Mouse (Mus musculus) brown adipose tissue, adult 24 weeks (tissue): ENCODE results near the gene Rbm46. TPM values are rescaled to one million over a fixed set of nuclear protein-coding genes. Genes with fewer than 3 reads are reported as not detected.

Experiments
- H3K27ac ChIP-seq: fragments of 200-500 bp; replicated peaks from 2 replicates; pipeline ENCODE4 v1.5.1; 2012; ENCODE audit warnings: low read depth, mild to moderate bottlenecking, low read length
- H3K4me1 ChIP-seq: fragments of 200-500 bp; 2 replicates; pipeline ENCODE4 v1.6.1; 2012; ENCODE audit warnings: low read length, mixed read lengths; ENCODE audit not compliant: control insufficient read depth, insufficient read depth, insufficient read length
- H3K4me3 ChIP-seq: fragments of 200-500 bp; 2 replicates; pipeline ENCODE4 v1.5.1; 2012; ENCODE audit warnings: low read depth, mild to moderate bottlenecking, low read length, moderate library complexity; ENCODE audit not compliant: insufficient read depth
- polyA plus RNA-seq: library from polyadenylated mRNA; stranded (reverse); fragments of >200 nt; gene quantifications from 2 replicates; pipeline ENCODE4 v1.2.4, GENCODE M21; 2012; ENCODE audit not compliant: missing spikeins, insufficient read depth, insufficient read length

Rbm46 gene
- polyA plus RNA-seq, 1 experiment = not detected

DNA sequence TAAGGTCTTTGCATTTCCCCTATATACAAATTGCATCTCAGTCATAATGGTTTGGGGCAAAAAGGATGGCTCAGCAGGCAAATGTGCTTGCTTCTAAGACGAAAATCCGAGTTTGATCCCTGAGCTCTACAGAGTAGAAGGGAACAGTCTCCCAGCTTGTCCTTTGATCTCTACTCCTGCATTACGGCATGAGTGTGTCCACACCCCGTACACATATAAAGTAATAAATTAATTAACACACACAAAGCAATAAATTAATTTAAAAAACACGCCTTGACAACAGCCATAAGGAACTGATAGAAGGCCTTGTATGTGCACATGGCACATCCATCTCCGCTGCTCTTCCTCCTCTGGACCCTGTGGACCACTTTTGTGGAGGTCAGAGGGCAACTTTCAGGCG is 66.5 kb downstream of the Rbm46 start:
- H3K27ac ChIP-seq = no peak overlapping the region
- no peak overlapping the region for H3K4me3 ChIP-seq
- peaks cover 2% of the 10 kb centered on the region; the same call in 1 of the 2 replicates for H3K4me1 ChIP-seq

DNA sequence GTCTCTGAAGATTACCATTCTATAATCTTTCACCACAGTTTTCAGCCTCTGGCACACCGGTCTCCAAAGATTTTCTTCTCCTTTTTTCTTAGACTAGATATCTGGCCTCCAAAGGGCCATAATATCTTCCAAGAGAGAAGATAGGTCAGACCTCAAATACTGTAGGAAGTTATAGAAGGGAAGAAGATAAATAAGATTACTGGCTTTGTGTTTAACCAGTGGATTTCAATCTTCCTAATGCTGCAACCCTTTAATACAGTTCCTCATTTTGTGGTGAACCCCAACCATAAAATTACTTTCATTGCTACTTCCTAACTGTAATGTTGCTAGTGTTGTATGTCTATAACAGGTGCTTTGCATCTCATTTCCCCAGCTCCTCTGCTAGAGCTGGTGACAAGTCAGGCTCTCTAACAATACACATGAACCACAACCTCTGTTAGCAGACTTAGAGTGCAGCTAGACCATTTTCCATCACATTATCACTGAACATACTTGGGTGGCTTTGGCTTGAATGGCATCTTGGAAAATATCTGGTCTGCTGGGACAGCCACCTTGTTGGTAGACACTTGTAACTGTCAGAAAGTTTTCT is 67.9 kb downstream of the Rbm46 start:
- H3K4me3 ChIP-seq = no peak overlapping the region
- H3K4me1 ChIP-seq = peaks cover 2% of the 10 kb centered on the region; the same call in 1 of the 2 replicates
- H3K27ac ChIP-seq = no peak overlapping the region

DNA sequence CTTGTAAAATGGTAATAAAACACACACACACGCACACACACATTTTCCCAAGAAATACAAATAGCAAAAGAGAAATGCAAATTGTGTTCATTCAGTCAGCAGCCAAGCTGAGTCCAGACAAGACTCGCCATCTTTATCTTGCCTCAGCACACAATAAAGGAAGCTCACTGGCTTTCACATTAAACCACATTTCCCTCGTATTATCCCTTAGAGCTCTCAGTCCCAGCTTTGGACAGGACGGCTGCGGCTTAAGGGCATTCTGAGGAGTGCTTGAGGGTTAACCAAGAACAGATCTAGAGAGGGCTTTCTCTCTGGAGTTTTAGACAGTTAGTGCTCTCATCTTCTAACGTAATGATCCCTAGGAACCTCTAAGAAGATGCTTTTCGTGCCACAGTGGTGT is 71.0 kb downstream of the Rbm46 start:
- Histone ChIP-seq H3K4me1 (no peaks in the 10 kb centered on the region), H3K27ac (no peak overlapping the region), H3K4me3 (no peak overlapping the region)

DNA sequence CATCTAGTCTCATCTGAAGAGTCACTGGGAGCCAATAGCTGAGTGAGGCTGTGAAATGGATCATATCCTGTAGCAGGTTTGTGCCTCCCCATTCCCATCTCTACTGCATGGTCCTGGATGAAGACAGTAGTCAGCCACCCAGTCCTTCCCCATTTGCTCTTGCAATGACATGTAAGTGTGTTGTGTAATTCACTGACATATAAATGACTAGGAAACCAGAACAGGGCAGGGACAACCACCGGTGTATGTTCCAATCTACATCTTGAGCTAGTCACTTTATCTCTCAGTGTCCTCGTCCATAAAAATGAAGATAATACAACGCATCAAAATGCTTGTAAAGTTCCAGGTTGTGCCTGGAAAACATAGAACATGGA is 75.8 kb downstream of the Rbm46 start:
- Histone ChIP-seq H3K27ac (no peak overlapping the region), H3K4me1 (no peaks in the 10 kb centered on the region; the same call in 1 of the 2 replicates)

DNA sequence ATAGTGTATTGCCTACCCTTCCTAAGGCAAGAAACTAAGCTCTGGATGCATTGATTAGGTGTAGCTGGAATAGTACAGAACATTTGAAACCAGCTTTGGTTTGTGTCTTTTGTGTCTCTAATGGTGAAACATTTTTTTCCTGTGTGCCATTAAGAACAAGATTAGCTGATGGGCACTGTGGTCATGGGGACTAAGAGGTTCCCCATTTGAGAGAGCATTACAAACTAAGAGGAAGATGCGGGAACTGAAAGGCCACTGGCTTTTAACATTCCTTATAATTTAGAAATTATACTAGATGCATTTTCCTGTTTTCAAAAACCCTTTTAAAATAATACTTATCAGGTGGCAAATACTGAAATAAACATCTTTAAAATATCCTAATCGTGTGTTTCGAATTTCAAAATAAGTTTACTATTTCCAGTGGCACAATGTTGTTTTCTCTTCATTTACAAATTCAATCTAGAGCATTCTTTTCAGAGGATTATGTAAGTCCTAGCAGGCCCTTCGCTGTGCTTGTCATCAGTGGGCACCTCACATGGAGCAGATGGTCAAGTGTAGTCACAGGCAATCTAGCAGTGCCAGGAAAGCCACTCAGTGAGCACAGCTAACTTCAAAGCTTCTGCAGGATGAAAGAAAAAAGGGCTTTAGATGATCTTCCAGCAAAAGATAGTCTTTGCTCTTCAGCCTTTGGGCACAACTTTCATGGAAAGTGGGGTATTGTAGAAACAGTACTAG is 76.4 kb downstream of the Rbm46 start:
- H3K4me3 ChIP-seq = no peak overlapping the region
- no peaks in the 10 kb centered on the region; the same call in 1 of the 2 replicates for H3K4me1 ChIP-seq
- H3K27ac ChIP-seq = no peak overlapping the region

More for the DNA sequence above, 75.8 kb downstream of the Rbm46 start:
- no peak overlapping the region for H3K4me3 ChIP-seq

DNA sequence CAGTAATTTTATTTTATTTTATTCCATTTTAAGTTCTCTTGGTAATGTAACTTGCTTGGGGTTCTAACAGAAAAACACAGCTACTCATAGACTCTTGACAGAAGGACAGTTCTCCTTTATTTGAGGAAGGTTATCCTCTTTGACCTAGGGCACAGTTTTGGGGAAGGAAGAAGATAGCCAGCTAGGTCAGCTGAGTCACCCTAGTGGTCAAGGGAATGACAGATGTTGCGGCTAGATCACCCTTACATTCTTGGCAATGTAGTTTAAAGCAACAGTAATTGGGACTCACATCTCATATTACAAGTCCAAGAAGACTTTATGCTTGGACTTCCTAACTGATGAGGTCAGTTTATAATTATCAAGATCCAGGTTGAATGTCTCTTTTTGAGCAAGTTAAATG is 82.6 kb downstream of the Rbm46 start:
- Histone ChIP-seq H3K4me1 (no peaks in the 10 kb centered on the region; the same call in 1 of the 2 replicates), H3K4me3 (no peak overlapping the region), H3K27ac (no peak overlapping the region)

DNA sequence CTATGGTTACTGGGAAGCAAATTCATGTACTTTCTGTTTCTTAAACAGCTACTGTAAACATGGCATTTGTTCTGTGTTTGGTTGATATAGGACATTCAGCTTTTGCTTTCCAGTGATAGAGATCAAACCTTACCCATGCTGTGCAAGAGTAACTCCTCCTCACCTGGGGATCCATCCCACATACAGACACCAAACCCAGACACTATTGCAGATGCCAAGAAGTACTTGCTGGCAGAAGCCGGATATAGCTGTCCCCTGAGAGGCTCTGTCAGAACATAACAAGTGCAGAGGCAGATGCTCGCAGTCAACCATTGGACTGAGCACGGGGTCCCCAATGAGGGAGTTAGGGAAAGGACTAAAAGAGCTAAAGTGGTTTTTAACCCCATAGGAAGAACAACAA is 84.6 kb downstream of the Rbm46 start:
- Histone ChIP-seq H3K27ac (no peak overlapping the region), H3K4me1 (no peaks in the 10 kb centered on the region; the same call in 1 of the 2 replicates), H3K4me3 (no peak overlapping the region)

Other genes with a start within 250 kb of the Rbm46 start
- gene Lrat, start 27.5 kb upstream of the Rbm46 start, polyA plus RNA-seq = not detected in 2 replicates
- gene Fgg, start 131.2 kb upstream of the Rbm46 start, polyA plus RNA-seq = 2.4 TPM in 1 of 2 replicates, not detected in the other
- 1.8 TPM in 1 of 2 replicates, not detected in the other for gene Fga, start 149.6 kb upstream of the Rbm46 start, polyA plus RNA-seq
- 1.1 TPM in 1 of 2 replicates, not detected in the other for gene Fgb, start 173.4 kb upstream of the Rbm46 start, polyA plus RNA-seq
- gene Plrg1, start 179.0 kb upstream of the Rbm46 start, polyA plus RNA-seq = 20.1 and 21.7 TPM in 2 replicates